Mouse (Mus musculus): Measurements from ENCODE around the gene Olfr643.

Olfr643 gene

GRCm38 (mm10) chr7:104137305-104137704 lies at the start of gene Olfr643:
Olfr643 (minus strand) TSS chr7:104137405.
- DNase-seq: no peak

GRCm38 (mm10) chr7:104183292-104183691 lies 46.1 kb upstream of the Olfr643 start, which contains the start of gene Olfr648:
Olfr648 (minus strand) TSS chr7:104183392.
- no peak for DNase-seq

- DNase-seq: no peak
These were observed 41.9 kb upstream of the Olfr643 start for GRCm38 (mm10) chr7:104179074-104179473.

DNA sequence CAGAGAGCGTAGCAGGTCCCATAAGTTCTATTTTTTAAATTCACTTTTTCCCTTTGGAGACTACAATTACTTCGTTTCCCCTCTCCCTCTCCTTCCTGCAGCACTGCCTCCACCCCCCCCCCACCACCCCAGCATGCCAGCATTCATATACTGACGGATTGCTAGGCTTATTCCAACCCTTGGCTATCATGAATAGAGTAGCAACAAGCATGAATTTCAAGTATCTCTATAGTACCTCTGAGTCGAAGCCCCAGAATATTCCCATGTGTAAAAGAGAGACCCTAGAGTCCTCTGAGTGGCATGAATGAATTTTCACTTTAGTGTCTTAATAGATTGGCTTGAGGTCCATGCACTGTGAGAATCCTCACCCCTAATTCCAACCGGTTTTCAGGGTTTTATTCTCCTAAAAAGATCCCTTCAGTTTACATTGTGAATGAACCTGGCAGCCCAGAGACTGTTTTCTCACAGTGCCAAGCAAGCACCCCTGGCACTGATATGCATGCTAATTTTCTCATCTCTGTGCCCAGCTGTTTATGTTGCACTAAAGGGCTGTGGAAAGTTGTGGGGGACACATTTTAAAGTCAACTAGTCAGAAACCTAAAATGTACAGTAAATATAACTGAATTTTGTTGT lies 41.3 kb upstream of the Olfr643 start:
- no peak for DNase-seq

- DNase-seq: no peak
These were observed 37.9 kb upstream of the Olfr643 start for GRCm38 (mm10) chr7:104175085-104175484.

DNA sequence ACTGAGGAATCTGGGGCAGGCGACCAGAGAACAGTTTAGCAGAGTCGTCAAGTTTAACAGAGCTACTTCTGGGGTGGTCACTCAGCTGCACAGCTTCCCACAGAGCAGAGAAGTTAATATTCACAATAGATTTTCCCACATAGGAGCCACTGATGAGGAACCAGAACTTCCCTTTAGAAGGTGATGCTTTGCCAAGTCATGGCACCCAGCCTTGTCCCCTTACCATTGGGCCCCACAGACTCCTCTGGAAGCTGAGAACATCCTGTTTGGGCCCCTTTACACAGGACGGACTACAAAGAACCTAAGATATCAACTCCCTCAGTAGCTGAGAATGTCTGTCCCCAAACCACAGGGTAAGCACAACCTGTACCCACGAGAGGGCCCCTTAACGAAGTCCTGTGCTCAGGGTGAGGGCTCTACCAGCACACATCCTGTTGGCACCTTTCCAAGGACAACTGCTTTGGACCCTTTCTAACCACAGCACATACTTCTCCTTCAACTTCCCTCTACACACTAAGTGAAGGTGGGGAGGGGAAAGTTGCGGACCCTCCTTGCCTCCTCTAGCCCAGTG lies 32.5 kb upstream of the Olfr643 start:
- DNase-seq: no peak

- no peak for DNase-seq
These were observed 29.9 kb upstream of the Olfr643 start for GRCm38 (mm10) chr7:104167105-104167504.

- no peak for DNase-seq
These were observed 13.3 kb upstream of the Olfr643 start, which contains the start of gene Ubqlnl for GRCm38 (mm10) chr7:104150456-104150855. Ubqlnl (minus strand) TSS chr7:104150556.

DNA sequence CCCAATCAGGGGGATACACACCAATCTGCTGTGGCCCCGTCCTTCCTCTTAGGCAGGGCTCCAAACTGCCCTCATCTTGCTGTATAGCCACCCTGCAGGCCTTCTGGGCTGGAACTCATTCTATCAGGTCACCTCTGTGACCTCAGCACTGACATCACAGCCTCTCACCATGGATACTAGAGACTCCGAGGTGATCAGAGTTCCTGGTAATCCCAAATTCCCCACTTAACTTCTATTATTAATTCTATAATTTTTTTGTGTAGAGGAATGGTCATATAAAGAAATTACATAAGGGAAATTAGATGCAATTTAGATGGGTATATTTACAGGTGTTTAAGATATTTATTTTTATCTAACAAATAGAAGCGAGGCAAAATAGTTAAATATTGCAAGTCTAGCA lies 6.0 kb upstream of the Olfr643 start, which contains the start of gene Ubqln3:
Gene Ubqln3, minus strand, starts transcription at position 101 of the 400 bp plus-strand sequence.
- no peak for DNase-seq

GRCm38 (mm10) chr7:104129726-104130125 lies 7.5 kb downstream of the Olfr643 start, which contains the start of gene Ubqln5:
Ubqln5 (minus strand) TSS chr7:104129826.
- DNase-seq: no peak

- DNase-seq: no peak
These were observed 32.5 kb downstream of the Olfr643 start, which contains the start of gene Olfr646 for GRCm38 (mm10) chr7:104104757-104104972. Olfr646 (plus strand) TSS chr7:104104873.

GRCm38 (mm10) chr7:104103913-104104756 lies 33.1 kb downstream of the Olfr643 start:
- DNase-seq: no peak

DNA sequence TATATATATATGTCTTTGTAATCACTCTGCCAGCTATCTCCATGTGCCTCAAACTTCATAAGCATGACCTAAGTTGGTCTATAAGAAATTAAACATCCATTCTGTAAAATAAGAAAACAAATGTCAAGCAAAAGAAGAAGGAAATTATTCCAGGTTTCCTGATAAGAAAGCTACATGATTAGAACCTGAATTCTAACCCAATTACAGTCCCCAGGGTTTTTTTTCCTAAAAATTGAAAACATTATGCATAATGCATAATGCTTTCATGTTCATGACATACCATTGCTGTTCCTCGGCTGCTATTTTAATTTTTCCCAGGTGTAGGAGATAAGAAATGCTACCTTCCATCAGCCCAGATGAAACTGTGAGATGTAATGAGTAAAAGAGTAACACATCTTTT lies 51.8 kb downstream of the Olfr643 start, which contains the start of gene Olfr645:
Gene Olfr645, minus strand, starts transcription at position 101 of the 400 bp plus-strand sequence.
- DNase-seq: no peak

- DNase-seq: no peak
These were observed 65.4 kb downstream of the Olfr643 start, which contains the start of gene Olfr644 for GRCm38 (mm10) chr7:104071769-104072168. Olfr644 (minus strand) TSS chr7:104071869.

DNA sequence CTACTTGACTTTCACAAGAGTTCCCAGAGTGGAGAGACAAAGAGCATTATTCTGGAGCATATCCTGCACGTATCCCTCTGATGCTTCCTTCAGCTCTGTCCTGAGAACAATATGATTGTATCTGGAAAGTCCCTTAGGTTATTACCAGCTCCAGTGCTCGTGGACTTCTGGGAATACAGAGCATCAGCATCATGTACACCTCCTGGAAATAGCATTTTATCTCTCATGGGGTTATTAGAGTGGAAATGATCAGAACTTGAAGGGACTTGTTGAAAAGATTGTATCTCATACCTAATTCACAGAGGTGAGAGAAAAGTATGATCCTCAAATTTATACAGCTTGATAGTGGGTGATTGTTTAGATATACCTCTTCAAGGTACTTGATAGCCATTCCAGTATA lies 75.9 kb downstream of the Olfr643 start, which contains the start of gene 4930516K23Rik:
Gene 4930516K23Rik, minus strand, starts transcription at position 101 of the 400 bp plus-strand sequence.
- DNase-seq: no peak

DNA sequence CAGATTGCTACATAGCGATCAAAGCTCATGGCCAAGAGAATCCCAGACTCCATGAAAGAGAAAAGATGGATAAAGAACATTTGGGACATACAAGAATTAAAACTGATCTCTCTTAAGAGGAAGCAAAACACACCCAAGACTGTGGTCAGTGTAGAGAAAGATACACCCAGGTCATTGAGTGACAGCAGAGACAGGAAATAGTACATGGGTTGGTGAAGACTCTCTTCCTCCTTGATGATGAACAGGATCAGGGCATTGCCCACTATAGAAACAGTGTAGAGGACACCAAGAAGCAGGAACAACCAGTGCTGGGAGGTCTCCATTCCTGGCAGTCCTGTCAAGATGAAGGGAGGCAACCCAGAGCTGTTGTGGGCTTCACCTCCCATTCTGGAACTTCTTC lies 78.0 kb downstream of the Olfr643 start:
- no peak for DNase-seq

GRCm38 (mm10) chr7:104052566-104052965 lies 84.6 kb downstream of the Olfr643 start, which contains the start of gene Olfr642:
Olfr642 (minus strand) TSS chr7:104052666.
- no peak for DNase-seq

DNA sequence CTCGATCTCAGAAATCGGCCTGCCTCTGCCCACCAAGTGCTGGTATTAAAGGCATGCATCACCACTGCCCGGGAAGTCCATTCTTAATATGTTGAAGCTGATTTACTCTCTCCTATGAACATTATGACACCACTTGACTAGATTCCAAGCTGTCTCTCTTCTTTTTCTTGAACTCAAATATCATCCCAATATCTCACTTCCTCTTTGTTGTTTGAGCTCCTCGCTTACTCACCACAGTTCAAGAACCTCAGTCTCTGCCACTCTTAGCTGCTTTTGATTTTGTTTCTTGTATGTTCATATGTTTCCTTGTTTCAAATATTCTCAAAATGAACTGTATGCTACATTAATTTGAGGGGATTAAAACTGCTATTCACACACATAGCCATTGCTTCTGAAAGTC lies 86.5 kb downstream of the Olfr643 start:
- DNase-seq: no peak

DNA sequence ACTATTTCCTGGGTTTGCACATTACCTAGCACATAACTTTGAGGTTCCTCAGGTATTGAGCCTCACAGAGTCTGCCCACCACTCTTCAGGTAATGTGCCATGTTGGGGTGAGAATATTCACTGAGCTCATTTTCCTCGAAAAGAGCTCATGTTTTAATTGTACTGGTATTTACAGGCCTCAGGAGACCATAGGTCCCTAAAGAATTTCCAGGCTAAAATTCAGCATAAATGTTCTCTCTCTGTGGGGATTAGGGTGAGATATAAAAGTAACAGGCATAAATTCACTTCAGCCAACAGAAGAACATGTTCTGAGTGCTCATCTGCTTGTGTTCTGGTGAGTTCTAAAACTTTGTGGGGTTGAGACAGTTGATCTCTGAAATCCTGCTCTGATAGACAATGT lies 102.1 kb downstream of the Olfr643 start, which contains the start of gene Olfr641:
Gene Olfr641, plus strand, starts transcription at position 301 of the 400 bp plus-strand sequence.
- no peak for DNase-seq

DNA sequence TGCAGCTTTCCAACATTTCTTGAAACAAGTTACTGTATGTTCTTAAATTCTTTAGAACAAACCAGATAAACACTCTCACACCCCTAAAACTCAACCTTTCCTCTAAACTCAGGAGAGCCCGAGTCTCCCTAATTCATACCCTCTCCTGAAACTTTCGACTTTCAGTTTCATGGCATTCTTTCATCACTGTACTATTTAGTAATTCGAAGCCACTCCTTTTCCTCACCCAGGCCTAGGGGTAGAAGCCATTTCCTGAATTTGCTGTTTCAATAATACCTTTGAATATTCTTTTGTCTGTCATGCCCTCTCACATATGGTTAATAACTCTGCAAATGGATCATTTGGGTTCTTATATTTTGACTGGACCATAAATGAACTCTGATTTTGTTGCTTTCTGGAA lies 110.2 kb downstream of the Olfr643 start:
- DNase-seq: no peak

GRCm38 (mm10) chr7:104025473-104025872 lies 111.7 kb downstream of the Olfr643 start, which contains the start of gene Olfr640:
Olfr640 (minus strand) TSS chr7:104025573.
- no peak for DNase-seq

GRCm38 (mm10) chr7:104021651-104022050 lies 115.6 kb downstream of the Olfr643 start:
- no peak for DNase-seq

DNA sequence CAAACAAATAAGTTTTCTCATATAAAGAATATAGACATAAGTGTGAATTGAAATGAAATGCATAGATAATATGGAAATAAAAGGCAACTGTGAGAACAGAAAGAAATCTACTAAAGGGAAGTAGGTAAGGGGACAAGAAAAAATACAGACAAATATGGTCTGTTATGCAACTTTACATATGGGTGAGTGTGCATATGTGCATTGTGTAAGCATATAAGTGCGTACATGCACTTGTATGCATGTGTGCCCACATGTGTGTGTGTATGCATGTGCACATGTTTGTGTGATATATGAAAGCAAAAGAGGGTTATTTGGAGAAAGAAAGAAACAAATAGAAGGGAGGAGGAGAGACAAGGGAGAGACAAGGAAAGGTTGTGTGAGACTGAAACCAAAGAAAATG lies 118.3 kb downstream of the Olfr643 start:
- no peak for DNase-seq
